Mouse (Mus musculus): ENCODE measurements around the gene Ing2.

- TF ChIP-seq POLR2A (IDR thresholded peaks at IDR 0.05; ENCODE audit: control insufficient read depth, low read depth, low read length) (peak; percentile 92), CTCF (IDR thresholded peaks at IDR 0.05; ENCODE audit: control insufficient read depth, insufficient read depth, insufficient replicate concordance, low read depth, low read length) (no peak)
Measured at GRCm38 (mm10) chr8:47713761-47714745, 38.7 kb upstream of the Ing2 start, which contains the start of gene Cdkn2aip.
